Mouse (Mus musculus): ENCODE data around the gene Cox7b2.
"Not testable (repeated sequence)": the region's sequence is repeated elsewhere in the genome, so short reads cannot be mapped to it uniquely, and the experiment has no call there.

Cox7b2 gene

DNA sequence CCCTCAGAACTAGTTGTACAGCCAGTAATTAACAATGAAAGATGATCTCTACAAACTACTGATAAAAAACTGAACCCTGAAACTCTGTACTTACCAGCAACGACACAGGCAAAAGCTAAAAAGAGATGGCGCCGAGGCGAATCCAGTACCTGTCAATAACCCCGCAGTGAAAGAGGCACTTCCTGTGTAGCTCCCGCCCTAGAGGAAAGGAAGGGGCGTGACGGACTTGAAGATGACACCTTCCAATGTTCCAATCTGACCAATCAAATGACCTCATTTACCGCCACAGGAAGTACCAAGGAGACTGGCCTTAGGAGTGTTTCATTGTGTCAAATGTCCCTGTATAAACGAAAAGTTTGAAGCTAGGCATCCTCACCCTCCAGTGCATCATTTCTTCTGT lies at the start of gene Cox7b2:
Gene Cox7b2, minus strand, starts transcription at position 127 of the 400 bp plus-strand sequence.
- DNase-seq (ENCODE audit: low spot score in 2 of 2) = no peak

DNA sequence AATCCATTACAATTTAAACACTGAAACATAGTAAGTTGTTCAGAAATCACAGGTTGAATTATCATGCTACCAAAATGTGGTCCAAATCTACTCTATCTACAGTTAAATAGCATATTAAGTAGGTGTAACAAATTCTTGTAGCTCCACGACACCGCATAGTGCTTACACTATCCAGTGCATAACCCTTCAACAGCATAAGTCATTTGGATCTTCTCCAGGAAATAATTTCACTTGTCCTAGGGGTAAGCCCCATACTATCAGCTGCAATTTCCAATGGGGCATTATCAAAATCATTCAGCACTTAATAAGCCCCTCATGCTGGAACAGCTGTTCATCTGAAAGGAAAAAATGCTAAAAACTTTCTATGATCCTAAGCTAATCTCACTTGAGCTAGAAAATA lies 47.3 kb upstream of the Cox7b2 start:
- no peak for DNase-seq (ENCODE audit: low spot score in 2 of 2)

DNA sequence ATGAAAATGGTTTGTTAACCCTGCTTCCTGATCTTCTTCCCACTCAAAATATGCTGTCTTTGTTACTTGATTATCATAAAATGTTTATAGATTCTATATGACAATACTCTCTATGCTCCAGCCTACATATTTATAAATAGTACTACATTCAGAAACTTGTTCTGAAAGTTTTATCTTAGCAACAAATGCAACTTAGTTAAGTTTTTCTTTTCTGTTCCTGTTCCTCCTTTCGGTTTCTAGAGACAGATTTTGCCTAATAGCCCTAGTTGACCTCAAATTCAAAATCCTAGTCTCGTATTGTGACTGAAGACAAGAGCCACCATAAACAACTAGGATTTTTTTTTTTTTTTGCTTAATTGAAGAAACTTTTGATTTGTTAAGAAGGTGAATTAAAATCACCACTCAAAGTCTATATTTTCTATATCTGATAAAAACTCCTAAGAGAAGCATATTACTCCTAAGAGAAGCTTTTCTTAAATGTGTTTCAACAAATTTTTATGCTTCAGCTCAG lies 45.8 kb upstream of the Cox7b2 start:
- no peak for DNase-seq (ENCODE audit: low spot score in 2 of 2)

- DNase-seq (ENCODE audit: low spot score in 2 of 2) = no peak
These were observed 23.7 kb upstream of the Cox7b2 start for GRCm38 (mm10) chr5:71571646-71572237.

DNA sequence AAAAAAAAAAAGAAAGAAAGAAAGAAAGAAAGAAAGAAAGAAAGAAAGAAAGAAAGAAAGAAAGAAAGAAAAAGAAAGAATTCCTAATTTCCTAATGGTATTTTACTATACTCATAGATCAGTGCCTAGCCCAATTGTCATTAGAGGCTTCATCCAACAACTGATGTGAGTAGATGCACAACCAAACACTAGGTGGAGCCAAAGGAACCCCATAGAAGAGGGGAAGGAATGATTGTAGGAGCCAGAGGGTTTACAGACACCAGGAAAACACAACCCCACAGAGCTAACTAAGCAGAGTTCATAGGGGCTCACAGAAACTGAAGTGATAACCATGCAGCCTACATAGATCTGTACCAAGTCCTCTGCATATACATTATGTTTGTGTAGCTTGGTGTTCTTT lies 2.5 kb downstream of the Cox7b2 start:
- no peak for DNase-seq (ENCODE audit: low spot score in 2 of 2)

DNA sequence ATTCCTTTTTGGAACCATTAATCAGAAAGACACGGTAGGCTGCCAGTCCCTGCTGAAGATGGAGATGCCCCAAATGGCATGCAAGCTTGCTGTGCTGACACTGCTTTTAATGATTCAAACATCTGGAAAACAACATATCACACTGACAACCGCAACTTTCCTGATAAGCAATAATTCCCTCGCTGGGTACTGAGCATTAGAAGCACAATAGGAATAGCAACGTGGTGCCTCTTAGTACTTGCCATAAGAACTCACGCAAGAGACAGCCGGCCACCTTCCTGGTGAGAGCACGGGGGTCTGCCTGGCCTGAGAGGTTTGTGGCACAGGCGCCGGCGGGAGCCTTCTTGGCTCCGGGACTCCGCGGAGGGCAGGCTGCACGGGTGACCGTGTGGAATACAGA lies 22.5 kb downstream of the Cox7b2 start:
- not testable (repeated sequence) for DNase-seq (ENCODE audit: low spot score in 2 of 2)

DNA sequence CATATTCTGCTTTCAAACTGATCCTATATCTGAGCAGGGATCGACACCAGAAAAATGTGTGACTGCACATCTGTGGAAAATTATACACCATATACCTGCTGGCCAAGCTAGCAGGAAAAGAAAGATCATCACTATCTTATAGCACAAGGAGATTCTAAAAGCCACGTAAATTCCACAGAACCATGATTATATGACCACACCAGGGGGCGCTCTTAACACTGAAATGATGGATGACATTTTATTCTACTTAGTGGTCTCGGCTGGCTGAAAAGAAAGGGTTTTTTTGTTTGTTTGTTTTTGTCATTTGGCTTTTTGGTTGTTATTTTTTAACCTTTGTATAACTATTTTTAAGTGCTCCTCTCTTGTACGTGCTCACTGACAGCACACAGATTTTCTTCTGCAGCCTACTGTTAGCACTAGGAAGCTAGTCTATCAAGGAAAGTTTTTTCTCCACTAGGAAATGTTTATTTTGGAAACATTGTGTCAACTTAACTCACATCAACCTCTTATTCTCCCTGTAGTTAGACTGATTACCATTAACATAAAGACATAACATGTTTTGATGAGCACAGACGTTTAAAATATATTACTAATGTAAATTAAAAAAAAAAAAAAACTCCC lies 45.8 kb downstream of the Cox7b2 start:
- DNase-seq (ENCODE audit: low spot score in 2 of 2) = peak; percentile 3 to 14

DNA sequence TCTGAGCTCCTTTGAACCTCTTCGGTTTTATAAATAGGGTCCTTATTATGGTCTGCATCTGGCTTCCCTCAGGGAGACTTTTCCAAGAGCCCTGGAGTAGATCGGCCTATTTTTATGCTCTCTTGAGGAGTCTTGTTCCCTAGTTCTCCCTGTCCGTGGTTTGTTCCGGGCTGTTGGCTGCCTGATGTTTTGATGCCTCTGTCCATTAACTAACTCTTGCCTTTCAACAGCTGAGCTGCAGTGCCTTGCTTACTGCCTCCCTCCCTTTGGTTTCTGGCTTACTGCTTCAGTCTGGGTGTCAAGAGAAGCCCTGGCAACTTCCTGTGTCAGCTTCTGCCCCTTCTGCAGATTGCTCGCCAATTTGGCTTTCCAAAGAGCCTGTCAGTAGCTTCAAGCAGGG lies 52.4 kb downstream of the Cox7b2 start:
- no peak for DNase-seq (ENCODE audit: low spot score in 2 of 2)

GRCm38 (mm10) chr5:71456957-71457356 lies 91.0 kb downstream of the Cox7b2 start:
- DNase-seq (ENCODE audit: low spot score in 2 of 2) = no peak

DNA sequence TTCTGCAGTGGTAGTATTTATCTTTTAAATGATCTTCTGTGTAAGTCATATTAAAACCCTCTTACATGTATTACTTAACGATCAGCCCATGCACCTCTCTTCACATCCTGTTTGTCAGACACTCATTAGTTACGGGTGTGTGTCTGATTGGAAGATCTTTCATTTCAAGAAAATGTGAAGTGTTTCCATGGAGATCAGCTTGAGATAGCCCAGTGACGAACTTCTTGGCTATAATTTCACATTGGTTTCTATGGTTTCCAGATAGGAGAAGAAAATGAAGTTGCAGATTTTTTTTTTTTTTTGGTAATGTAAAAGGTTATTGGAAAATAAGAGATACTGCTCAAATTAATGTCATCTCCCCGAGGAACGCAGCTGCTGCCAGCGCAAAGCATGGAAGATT lies 107.8 kb downstream of the Cox7b2 start:
- no peak for DNase-seq (ENCODE audit: low spot score in 2 of 2)
